Mouse (Mus musculus): ENCODE data around the gene Cfap99.

DNA sequence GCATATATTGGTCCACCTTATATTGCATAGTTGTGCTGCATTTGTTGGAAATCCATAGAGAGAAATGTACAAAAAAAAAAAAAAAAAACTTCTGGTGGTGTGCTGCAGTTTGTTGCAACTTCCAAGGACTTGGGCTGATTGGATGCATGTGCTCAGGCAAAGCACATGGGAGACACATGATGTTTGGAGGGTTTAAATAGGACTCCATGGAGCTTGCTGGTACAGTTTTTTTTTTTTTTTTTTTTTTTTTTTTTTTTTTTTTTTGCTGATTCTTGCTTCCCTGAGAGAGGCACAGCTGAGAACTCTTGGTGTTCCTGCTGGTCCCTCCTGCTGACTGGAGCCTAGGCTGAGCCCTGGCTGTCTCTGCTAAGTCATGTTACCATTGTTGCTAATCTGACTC lies 74.7 kb downstream of the Cfap99 start:
- no peak for TF ChIP-seq POLR2A (IDR thresholded peaks at IDR 0.05; ENCODE audit: extremely low read depth, insufficient read depth, low read length)
- TF ChIP-seq CTCF (IDR thresholded peaks at IDR 0.05; ENCODE audit: low read depth, low read length) = no peak
